In the genomic region with DNA sequence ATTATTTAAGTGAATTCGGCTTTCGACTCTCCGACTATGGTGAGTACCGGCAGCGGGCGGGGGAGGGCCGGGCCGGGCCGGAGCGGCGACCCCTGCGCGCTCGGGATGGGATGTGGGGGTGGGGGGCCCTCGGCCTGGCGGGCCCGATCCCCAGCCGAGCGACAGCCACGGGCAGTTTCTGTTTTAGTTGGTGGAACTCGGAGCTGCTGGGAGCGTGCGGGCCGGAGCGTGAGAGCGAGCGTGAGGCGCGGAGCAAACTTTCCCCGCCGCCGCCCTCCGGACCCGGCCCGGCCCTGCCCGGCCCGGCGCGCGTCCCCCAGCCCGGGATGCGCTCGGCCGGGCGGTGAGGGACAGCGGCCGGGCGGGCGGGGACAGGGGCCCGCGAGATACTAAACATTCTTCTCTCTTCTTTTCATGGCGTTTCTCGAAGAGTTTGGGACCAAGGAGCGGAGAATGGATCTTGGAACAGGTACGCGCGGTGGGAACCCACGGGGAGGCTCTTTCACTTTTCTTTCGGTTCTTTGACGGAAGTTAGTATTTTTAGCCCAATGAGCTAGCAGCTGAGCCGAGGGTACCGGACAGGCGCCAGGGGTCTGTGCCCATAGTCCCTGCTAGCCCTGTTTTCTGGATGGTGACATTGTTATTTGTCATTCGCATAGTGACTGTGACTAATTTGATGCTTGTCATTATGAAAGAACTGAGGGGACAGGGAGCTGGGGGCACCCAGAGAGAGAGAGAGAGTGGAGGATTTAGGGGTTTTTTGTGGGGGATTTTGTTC, we compare ENCODE assay signal across 8 mouse cellular contexts.
DNase-seq lines count a peak whose midpoint lies in the region; ATAC-seq and TF ChIP-seq lines count a peak whose summit lies in the region.

No protein-coding gene starts in this region.

- under 1% methylated on average over 64 of the region's 64 CpGs for WGBS in forebrain, embryonic 13.5 days
- under 1% methylated on average over 63 of the region's 64 CpGs for WGBS in limb, embryonic 13.5 days
- 1% methylated on average over 64 of the region's 64 CpGs for WGBS in small intestine, adult 2 months

- intact Hi-C loops in left cerebral cortex, postnatal 36 days (cut with DNase I) = no loop called here

- ATAC-seq in forebrain, embryonic 13.5 days = peak; percentile 46; the same call in 1 of the 2 replicates
- no peak for ATAC-seq in limb, embryonic 13.5 days (ENCODE audit: low FRiP score, low read depth)

- DNase-seq in adrenal gland, adult 18-20 months (ENCODE audit: low spot score in 2 of 2) = peak; percentile 28 to 39
- DNase-seq in adrenal gland, adult 8-10 months = no peak
- DNase-seq in B cell, adult 2 months = peak; percentile 52 to 57
- DNase-seq in layer of hippocampus, postnatal 25 days (ENCODE audit: extremely low spot score in 1 of 2, low spot score in 1 of 2) = no peak
- DNase-seq in left cerebral cortex, postnatal 36 days (ENCODE audit: low spot score in 2 of 2) = no peak

- H3K27ac ChIP-seq in forebrain, embryonic 13.5 days = no peak overlapping the region
- no peak overlapping the region for H3K27ac ChIP-seq in limb, embryonic 13.5 days
- H3K27ac ChIP-seq in small intestine, adult 2 months (ENCODE audit: insufficient read depth, low read depth, low read length) = peak overlapping the region; percentile 72

- peak overlapping the region; percentile 63 for H3K4me3 ChIP-seq in forebrain, embryonic 13.5 days
- H3K4me3 ChIP-seq in limb, embryonic 13.5 days = peak overlapping the region; percentile 65
- H3K4me3 ChIP-seq in small intestine, adult 2 months (ENCODE audit: low read depth, low read length) = peak overlapping the region; percentile 91

- peak overlapping the region; percentile 99 for H3K4me2 ChIP-seq in forebrain, embryonic 13.5 days
- H3K4me2 ChIP-seq in limb, embryonic 13.5 days (replicated peaks) = peak overlapping the region; percentile 99

- TF ChIP-seq POLR2A in small intestine, adult 2 months (IDR thresholded peaks at IDR 0.05; ENCODE audit: low read depth, low read length) = no peak

- H3K9ac ChIP-seq in forebrain, embryonic 13.5 days = peak overlapping the region; percentile 68
- peak overlapping the region; percentile 63 for H3K9ac ChIP-seq in limb, embryonic 13.5 days

- no peaks in the 10 kb centered on the region for H3K36me3 ChIP-seq in forebrain, embryonic 13.5 days (ENCODE audit: poor library complexity, severe bottlenecking)
- no peaks in the 10 kb centered on the region for H3K36me3 ChIP-seq in limb, embryonic 13.5 days
- H3K36me3 ChIP-seq in small intestine, adult 2 months (ENCODE audit: control insufficient read depth, insufficient read depth, low read length) = peaks cover 4% of the 10 kb centered on the region

- H3K27me3 ChIP-seq in forebrain, embryonic 13.5 days = peaks cover 65% of the 10 kb centered on the region
- peaks cover 80% of the 10 kb centered on the region for H3K27me3 ChIP-seq in limb, embryonic 13.5 days
- no peaks in the 10 kb centered on the region for H3K27me3 ChIP-seq in small intestine, adult 2 months (ENCODE audit: control insufficient read depth, insufficient read depth, low read length)

- H3K4me1 ChIP-seq in forebrain, embryonic 13.5 days = peaks cover 14% of the 10 kb centered on the region
- peaks cover 26% of the 10 kb centered on the region for H3K4me1 ChIP-seq in limb, embryonic 13.5 days
- peaks cover 50% of the 10 kb centered on the region for H3K4me1 ChIP-seq in small intestine, adult 2 months (ENCODE audit: control insufficient read depth, insufficient read depth, insufficient read length, low read length)

- no peaks in the 10 kb centered on the region for H3K9me3 ChIP-seq in forebrain, embryonic 13.5 days (replicated peaks)
- H3K9me3 ChIP-seq in limb, embryonic 13.5 days = no peaks in the 10 kb centered on the region

- TF ChIP-seq CTCF in small intestine, adult 2 months (IDR thresholded peaks at IDR 0.05; ENCODE audit: extremely low read depth, insufficient read length, insufficient replicate concordance, low read depth, low read length) = no peak; the same call in 1 of the 2 replicates

Comparison
In these comparisons a context has a peak if more than half of its experiments do, and no peak if none do; other contexts are left out.
1. DNase-seq: peak in adrenal gland, adult 18-20 months (2 of 2) and B cell, adult 2 months (2 of 2); none in adrenal gland, adult 8-10 months (single experiment), layer of hippocampus, postnatal 25 days (0 of 2) and left cerebral cortex, postnatal 36 days (0 of 2).
2. Peak in every context shown above with its lines, with median percentiles within 50 percentile points of each other: H3K4me3 ChIP-seq.